Mouse (Mus musculus) midbrain, embryonic 13.5 days (tissue): ENCODE measurements at regions not wholly inside any gene's neighbourhood (a gene's known extent, or its start where the extent isn't known, plus 50 kb on each side); places are given as distances from the start of the nearest gene placed in this dataset.

ENCODE experiments used
- ATAC-seq: fragments of 200-750 bp; cut with Nextera tagmentation; 2 replicates; pipeline ENCODE4 v1.8.0; 2017; ENCODE audit warnings: mild to moderate bottlenecking, moderate TSS enrichment, moderate library complexity
- H3K27ac ChIP-seq: fragments of 300-500 bp; sonication (generic); 2 replicates; pipeline ENCODE4 v1.5.1; 2015; ENCODE audit warnings: inconsistent platforms, mild to moderate bottlenecking, moderate library complexity
- H3K27me3 ChIP-seq: fragments of 300-500 bp; sonication (generic); 2 replicates; pipeline ENCODE4 v1.6.1; 2015; ENCODE audit warnings: mild to moderate bottlenecking, inconsistent platforms
- H3K36me3 ChIP-seq: fragments of 300-500 bp; sonication (generic); 2 replicates; pipeline ENCODE4 v1.6.1; 2015; ENCODE audit warnings: mild to moderate bottlenecking, inconsistent platforms
- H3K4me1 ChIP-seq: fragments of 300-500 bp; sonication (generic); replicated peaks from 2 replicates; pipeline ENCODE4 v1.6.1; 2015; ENCODE audit warnings: inconsistent platforms
- H3K4me2 ChIP-seq: fragments of 300-500 bp; sonication (generic); replicated peaks from 2 replicates; pipeline ENCODE4 v1.6.1; 2015; ENCODE audit warnings: moderate library complexity, mild to moderate bottlenecking, inconsistent platforms
- H3K4me3 ChIP-seq: fragments of 300-500 bp; sonication (generic); replicated peaks from 2 replicates; pipeline ENCODE4 v1.5.1; 2015; ENCODE audit warnings: mild to moderate bottlenecking, inconsistent platforms
- H3K9ac ChIP-seq: fragments of 300-500 bp; sonication (generic); replicated peaks from 2 replicates; pipeline ENCODE4 v1.6.1; 2015; ENCODE audit warnings: mild to moderate bottlenecking, inconsistent platforms
- H3K9me3 ChIP-seq: fragments of 300-500 bp; sonication (generic); 2 replicates; pipeline ENCODE4 v1.6.1; 2016; ENCODE audit warnings: mild to moderate bottlenecking, inconsistent platforms
- WGBS: fragments of 180-500 bp; shearing (Covaris S2); methylation state at CpG from one replicate; pipeline ENCODE4 v1.1.7; 2015; 5-methylcytosine and 5-hydroxymethylcytosine counted together

DNA sequence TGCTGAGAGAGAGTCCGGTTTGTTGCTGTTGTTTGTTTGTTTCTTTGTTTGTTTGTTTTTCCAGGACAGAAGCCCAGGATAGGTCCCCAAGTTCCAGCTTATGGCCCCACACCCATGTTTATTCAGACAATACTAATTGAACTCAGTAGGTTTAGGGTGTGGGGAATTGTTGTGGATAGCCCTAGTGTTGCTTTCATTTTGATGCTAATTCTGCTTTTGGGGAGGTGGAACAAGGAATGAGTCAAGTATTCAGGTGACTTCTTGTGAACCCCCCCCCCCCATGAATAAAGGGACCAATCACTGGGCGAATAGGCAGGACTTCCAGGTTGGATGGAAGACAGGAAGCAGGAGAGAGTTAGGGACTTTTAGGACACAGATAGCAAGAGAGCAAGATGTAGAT, 75.0 kb upstream of the Intu start:
- Histone ChIP-seq H3K36me3 (no peaks in the 10 kb centered on the region), H3K4me1 (no peaks in the 10 kb centered on the region), H3K4me3 (no peak overlapping the region), H3K9ac (no peak overlapping the region), H3K9me3 (no peaks in the 10 kb centered on the region), H3K27me3 (no peaks in the 10 kb centered on the region), H3K4me2 (no peak overlapping the region), H3K27ac (no peak overlapping the region)
- 75% methylated on average over 2 of the region's 2 CpGs for WGBS
- no peak for ATAC-seq

DNA sequence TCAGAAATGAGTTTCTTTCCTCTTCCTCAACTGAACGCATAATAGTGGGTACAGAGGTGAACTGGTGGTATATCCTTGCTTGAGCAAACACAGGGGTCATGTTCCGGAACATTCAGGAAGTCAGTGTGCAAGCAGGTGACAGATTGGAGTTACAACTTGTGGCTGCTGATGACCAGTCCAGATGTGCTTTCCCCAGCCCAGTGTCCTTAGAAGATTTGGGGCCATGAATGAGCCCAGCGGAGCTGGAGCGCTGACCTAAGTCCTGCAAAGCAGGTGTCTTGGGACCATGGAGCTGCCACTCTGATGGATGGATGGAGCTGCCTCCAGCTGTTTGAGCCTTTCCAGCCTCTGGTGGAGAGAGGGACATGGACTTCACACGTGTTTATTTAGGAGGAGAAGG, 72.6 kb upstream of the Intu start:
- Histone ChIP-seq H3K4me2 (no peak overlapping the region), H3K36me3 (no peaks in the 10 kb centered on the region), H3K27me3 (no peaks in the 10 kb centered on the region), H3K9me3 (no peaks in the 10 kb centered on the region), H3K9ac (no peak overlapping the region), H3K4me3 (no peak overlapping the region), H3K4me1 (no peaks in the 10 kb centered on the region), H3K27ac (no peak overlapping the region)
- WGBS: 92% methylated on average over 5 of the region's 5 CpGs
- no peak for ATAC-seq

DNA sequence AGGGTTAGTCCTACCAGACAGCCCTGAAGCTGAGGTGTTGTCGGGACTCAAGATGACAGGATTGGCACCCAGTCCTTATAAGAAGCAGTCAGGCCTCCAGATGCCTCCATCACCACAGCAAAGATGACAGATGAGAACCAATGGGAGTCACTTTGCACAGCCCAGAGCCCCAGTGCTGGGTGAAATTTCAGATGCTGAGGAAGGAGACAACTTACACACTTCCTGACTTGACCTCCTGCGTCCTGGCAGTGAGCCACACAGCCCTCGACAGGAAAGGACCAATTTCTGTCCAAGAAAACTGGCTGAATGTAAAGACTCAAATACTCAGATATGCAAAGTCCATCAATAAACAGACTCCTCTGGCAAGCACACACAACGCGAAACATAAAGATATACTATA, 67.6 kb upstream of the Intu start:
- no peak for ATAC-seq
- H3K9ac ChIP-seq: no peak overlapping the region

DNA sequence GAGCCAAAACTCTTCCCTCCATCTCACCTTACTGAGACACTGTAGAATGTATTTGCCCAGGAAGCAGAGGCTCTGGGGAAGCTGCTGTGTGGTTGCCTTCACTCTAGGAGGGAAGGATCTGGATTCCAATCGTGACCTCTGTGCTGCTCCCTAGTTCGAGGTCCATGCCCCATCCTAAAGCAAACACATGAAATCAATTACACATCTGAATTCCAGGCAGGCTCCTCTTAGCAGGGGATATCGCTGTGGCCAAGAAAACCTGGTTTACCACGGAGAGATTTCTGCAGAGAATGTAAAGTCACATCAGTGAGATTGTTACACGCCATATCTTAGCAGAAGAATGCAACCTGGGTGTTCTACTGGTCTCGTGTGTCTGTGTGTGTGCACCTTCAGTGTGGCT, 61.0 kb upstream of the Intu start:
- H3K27ac ChIP-seq: no peak overlapping the region
- no peaks in the 10 kb centered on the region for H3K36me3 ChIP-seq
- 76% methylated on average over 6 of the region's 6 CpGs for WGBS
- no peaks in the 10 kb centered on the region for H3K4me1 ChIP-seq
- H3K9me3 ChIP-seq: peaks cover 3% of the 10 kb centered on the region; the same call in 1 of the 2 replicates
- no peaks in the 10 kb centered on the region for H3K27me3 ChIP-seq
- no peak overlapping the region for H3K9ac ChIP-seq
- no peak overlapping the region for H3K4me3 ChIP-seq
- H3K4me2 ChIP-seq: no peak overlapping the region
- no peak for ATAC-seq

More for the DNA sequence above, 67.6 kb upstream of the Intu start:
- no peak overlapping the region for H3K4me2 ChIP-seq
- H3K4me3 ChIP-seq: no peak overlapping the region
- no peaks in the 10 kb centered on the region for H3K4me1 ChIP-seq
- peaks cover 3% of the 10 kb centered on the region; the same call in 1 of the 2 replicates for H3K9me3 ChIP-seq
- 87% methylated on average over 5 of the region's 5 CpGs for WGBS
- no peaks in the 10 kb centered on the region for H3K36me3 ChIP-seq
- no peaks in the 10 kb centered on the region for H3K27me3 ChIP-seq
- no peak overlapping the region for H3K27ac ChIP-seq

DNA sequence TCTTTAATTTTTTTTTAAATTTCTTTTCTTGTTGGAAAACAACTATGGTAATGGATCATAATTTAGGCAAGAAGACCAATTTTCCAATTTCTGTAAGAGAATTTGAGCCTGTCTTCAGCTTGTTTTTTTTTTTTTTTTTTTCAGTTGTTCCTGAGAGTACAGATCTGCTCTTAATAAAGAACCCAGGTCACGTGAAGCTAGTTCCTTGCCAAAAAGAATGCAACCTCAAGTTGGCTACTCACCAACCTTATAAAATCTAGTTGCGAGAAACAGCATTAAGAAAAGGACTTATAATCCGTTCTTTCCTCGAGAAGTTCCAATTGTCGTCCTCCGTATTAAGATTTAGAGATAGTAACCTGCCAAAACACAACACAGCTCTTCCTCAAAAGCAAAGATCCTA, 58.3 kb upstream of the Intu start:
- peaks cover 3% of the 10 kb centered on the region; the same call in 1 of the 2 replicates for H3K9me3 ChIP-seq
- no peaks in the 10 kb centered on the region for H3K27me3 ChIP-seq
- no peak for ATAC-seq
- no peaks in the 10 kb centered on the region for H3K36me3 ChIP-seq
- no peaks in the 10 kb centered on the region for H3K4me1 ChIP-seq
- H3K27ac ChIP-seq: no peak overlapping the region
- no peak overlapping the region for H3K4me2 ChIP-seq
- H3K9ac ChIP-seq: no peak overlapping the region
- 93% methylated on average over 6 of the region's 6 CpGs for WGBS
- H3K4me3 ChIP-seq: no peak overlapping the region

DNA sequence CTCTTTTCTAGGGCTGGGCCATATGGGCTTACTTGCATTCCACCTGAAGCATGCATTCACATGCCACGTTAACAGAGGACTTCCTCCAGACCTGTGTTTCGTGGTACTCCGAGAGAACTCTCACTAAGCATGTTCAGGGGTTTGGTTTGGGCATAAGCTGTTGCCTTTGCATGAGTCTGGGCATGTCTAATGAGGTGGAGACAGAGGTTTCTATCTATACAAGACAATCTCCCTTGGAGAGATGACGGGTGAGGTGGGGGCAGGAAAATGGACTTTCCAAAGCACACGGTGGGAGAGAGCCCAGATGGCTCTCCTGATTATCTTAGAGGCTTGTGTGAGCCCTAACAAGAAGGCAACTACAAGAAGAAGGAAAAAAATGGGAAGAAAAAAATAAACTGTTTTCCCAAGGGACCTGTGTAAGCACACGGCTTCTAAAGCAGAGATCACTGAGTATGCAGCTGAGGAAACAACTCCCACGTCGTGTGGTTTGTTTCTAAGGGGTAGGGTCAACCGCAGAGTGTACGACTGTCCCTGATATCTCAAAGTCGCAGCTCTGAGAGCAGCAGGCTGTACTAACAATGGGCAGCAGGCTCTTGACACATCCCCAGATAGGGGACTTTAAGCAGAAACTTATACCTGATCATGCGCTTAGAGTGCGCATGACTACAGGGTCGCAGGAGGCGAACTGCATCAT, 50.7 kb upstream of the Intu start:
- 86% methylated on average over 15 of the region's 15 CpGs for WGBS

More for the DNA sequence above, 50.7 kb upstream of the Intu start:
- H3K4me1 ChIP-seq: no peaks in the 10 kb centered on the region
- no peak overlapping the region for H3K27ac ChIP-seq
- no peaks in the 10 kb centered on the region for H3K27me3 ChIP-seq
- H3K9me3 ChIP-seq: no peaks in the 10 kb centered on the region
- H3K4me2 ChIP-seq: no peak overlapping the region
- H3K9ac ChIP-seq: no peak overlapping the region
- no peaks in the 10 kb centered on the region for H3K36me3 ChIP-seq
- no peak overlapping the region for H3K4me3 ChIP-seq
- no peak for ATAC-seq
